Comparison of ENCODE assay signal across 14 mouse cellular contexts in the genomic region with DNA sequence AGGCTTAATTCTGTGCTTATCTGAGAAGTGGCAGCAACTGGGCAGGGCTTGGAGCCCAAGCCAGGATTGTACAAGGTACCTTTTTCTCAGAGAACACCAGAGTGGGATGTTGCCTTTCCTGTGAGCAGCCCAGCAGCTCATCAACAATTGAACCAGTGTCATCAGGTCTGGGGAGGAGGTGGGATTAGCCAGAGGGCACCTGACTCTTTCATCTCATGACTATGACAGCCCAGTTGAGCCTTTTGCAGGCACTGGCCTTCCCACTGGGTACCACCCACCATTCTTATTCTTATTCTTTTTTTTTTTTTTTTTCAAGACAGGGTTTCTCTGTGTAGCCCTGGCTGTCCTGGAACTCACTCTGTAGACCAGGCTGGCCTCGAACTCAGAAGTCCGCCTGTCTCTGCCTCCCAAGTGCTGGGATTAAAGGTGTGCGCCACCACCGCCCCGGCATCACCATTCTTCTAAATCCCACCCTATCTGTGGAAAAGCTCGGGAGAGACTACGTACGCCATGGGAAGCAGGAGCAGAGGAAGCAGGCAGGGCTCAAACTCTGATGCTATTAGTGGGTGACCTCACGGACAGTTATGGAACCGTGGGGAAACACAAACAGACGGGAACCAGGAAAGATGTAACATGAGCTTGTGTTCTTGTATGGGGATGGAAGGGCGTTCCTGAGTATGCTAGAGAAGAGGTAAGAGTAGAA. TPM values are rescaled to one million over a fixed set of nuclear protein-coding genes. Genes with fewer than 3 reads are reported as not detected.
DNase-seq lines count a peak whose midpoint lies in the region; ATAC-seq lines count a peak whose summit lies in the region.
"Had no signal": no experiment of that assay in that cellular context is flagged by ENCODE, and none has a peak within 500 bp of the region (broad histone marks: within the 10 kb centered on the region; RNA-seq: fewer than 3 reads in every experiment).

No protein-coding gene starts in this region.

- WGBS in heart, embryonic 11.5 days (ENCODE audit: insufficient replicate concordance), result 84% methylated on average over 12 of the region's 12 CpGs

- DNase-seq in cerebellum, adult 9-11 months, result peak; percentile 29
- no peak for DNase-seq in cerebellum, postnatal 14 days
- peak; percentile 90 for DNase-seq in heart, adult 11 months
- DNase-seq in spleen, postnatal 10 days (ENCODE audit: low spot score in 2 of 2), result peak; percentile 9 to 11
- DNase-seq in spleen, postnatal 4 days (ENCODE audit: low spot score in 2 of 2), result no peak
- no peak for DNase-seq in layer of hippocampus, adult 18-20 months (ENCODE audit: low spot score in 2 of 2)
- no peak for DNase-seq in lung, adult 18-20 months

- no peak overlapping the region for H3K9ac ChIP-seq in heart, embryonic 11.5 days (ENCODE audit: low read depth, low read length)
- H3K9ac ChIP-seq: embryonic facial prominence, embryonic 15.5 days; hindbrain, embryonic 13.5 days; kidney, embryonic 15.5 days; limb, embryonic 13.5 days; stomach, embryonic 15.5 days had no signal

- H3K36me3 ChIP-seq in heart, embryonic 11.5 days (ENCODE audit: control insufficient read depth, insufficient read depth, low read length), result no peaks in the 10 kb centered on the region
- H3K36me3 ChIP-seq: embryonic facial prominence, embryonic 15.5 days; hindbrain, embryonic 13.5 days; kidney, embryonic 15.5 days; limb, embryonic 13.5 days; stomach, embryonic 15.5 days had no signal

- H3K27me3 ChIP-seq in heart, embryonic 11.5 days (ENCODE audit: control insufficient read depth, insufficient read depth, low read length), result no peaks in the 10 kb centered on the region
- H3K27me3 ChIP-seq: embryonic facial prominence, embryonic 15.5 days; hindbrain, embryonic 13.5 days; kidney, embryonic 15.5 days; limb, embryonic 13.5 days; stomach, embryonic 15.5 days had no signal

- ATAC-seq in heart, embryonic 11.5 days (replicated peaks; ENCODE audit: insufficient number of reproducible peaks, low FRiP score, low TSS enrichment), result no peak

- H3K4me2 ChIP-seq in heart, embryonic 11.5 days, result no peak overlapping the region
- H3K4me2 ChIP-seq: embryonic facial prominence, embryonic 15.5 days; hindbrain, embryonic 13.5 days; kidney, embryonic 15.5 days; limb, embryonic 13.5 days; stomach, embryonic 15.5 days had no signal

- no peak overlapping the region for H3K27ac ChIP-seq in heart, embryonic 11.5 days (ENCODE audit: low read depth, low read length)
- H3K27ac ChIP-seq: embryonic facial prominence, embryonic 15.5 days; heart, adult 2 months; hindbrain, embryonic 13.5 days; kidney, embryonic 15.5 days; limb, embryonic 13.5 days; stomach, embryonic 15.5 days had no signal

- H3K4me3 ChIP-seq in heart, embryonic 11.5 days (ENCODE audit: low read depth, low read length), result no peak overlapping the region
- H3K4me3 ChIP-seq: embryonic facial prominence, embryonic 15.5 days; heart, adult 2 months; hindbrain, embryonic 13.5 days; kidney, embryonic 15.5 days; limb, embryonic 13.5 days; stomach, embryonic 15.5 days had no signal

- H3K4me1 ChIP-seq in heart, embryonic 11.5 days (ENCODE audit: control insufficient read depth, insufficient read depth, low read length), result no peaks in the 10 kb centered on the region
- H3K4me1 ChIP-seq: kidney, embryonic 15.5 days; limb, embryonic 13.5 days had no signal

- H3K9me3 ChIP-seq in heart, embryonic 11.5 days (replicated peaks; ENCODE audit: control insufficient read depth, low read length), result no peaks in the 10 kb centered on the region
- H3K9me3 ChIP-seq: embryonic facial prominence, embryonic 15.5 days; hindbrain, embryonic 13.5 days; kidney, embryonic 15.5 days; limb, embryonic 13.5 days; stomach, embryonic 15.5 days had no signal

RNA-seq across cellular contexts. Expression of gene Susd2, which starts 7.6 kb away (rescaled TPM):
- 1.4 and 2.1 TPM in 2 replicates for polyA plus RNA-seq in heart, embryonic 11.5 days (2014; fragmentation: Nextera tagmentation; extraction: Ambion mirVana)
- 1 to 10 TPM; 1.9 to 2.4 TPM for total RNA-seq in layer of hippocampus, adult 18-20 months (2021)

RNA-seq across cellular contexts. Expression of gene Ggt5, which starts 47.1 kb away (rescaled TPM):
- 2.8 and 5.0 TPM in 2 replicates for polyA plus RNA-seq in heart, embryonic 11.5 days (2014; fragmentation: Nextera tagmentation; extraction: Ambion mirVana)
- 1 to 10 TPM; 1.6 to 2.1 TPM for total RNA-seq in layer of hippocampus, adult 18-20 months (2021)

Comparison
In these comparisons a context has a peak if more than half of its experiments do, and no peak if none do; other contexts are left out.
1. DNase-seq: peak in cerebellum, adult 9-11 months (single experiment), heart, adult 11 months (single experiment) and spleen, postnatal 10 days (2 of 2); none in cerebellum, postnatal 14 days (0 of 2), spleen, postnatal 4 days (0 of 2), layer of hippocampus, adult 18-20 months (0 of 2) and lung, adult 18-20 months (0 of 2).